Mouse (Mus musculus) intestine, embryonic 14.5 days (tissue): ENCODE data around the gene Atr. TPM values are rescaled to one million over a fixed set of nuclear protein-coding genes. Genes with fewer than 3 reads are reported as not detected.

Experiments
- ATAC-seq: fragments of 200-750 bp; cut with Nextera tagmentation; replicated peaks from 2 replicates; pipeline ENCODE4 v1.8.0; 2017; ENCODE audit warnings: low read depth, moderate number of reproducible peaks, moderate TSS enrichment, moderate library complexity; ENCODE audit not compliant: low FRiP score, low TSS enrichment
- DNase-seq: peaks from one replicate; pipeline ENCODE4 v3.0.0-alpha.2; 2018; ENCODE audit warnings: low spot score
- H3K27ac ChIP-seq: fragments of 300-500 bp; sonication (generic); 2 replicates; pipeline ENCODE4 v1.5.1; 2014; ENCODE audit warnings: low read depth, mild to moderate bottlenecking, control low read depth
- H3K27me3 ChIP-seq: fragments of 300-500 bp; sonication (generic); replicated peaks from 2 replicates; pipeline ENCODE4 v1.6.1; 2014; ENCODE audit warnings: low read length, control low read depth; ENCODE audit not compliant: control insufficient read depth, insufficient read depth
- H3K36me3 ChIP-seq: fragments of 300-500 bp; sonication (generic); 2 replicates; pipeline ENCODE4 v1.6.1; 2014; ENCODE audit warnings: low read length, control low read depth; ENCODE audit not compliant: control insufficient read depth, insufficient read depth
- H3K4me1 ChIP-seq: fragments of 300-500 bp; sonication (generic); replicated peaks from 2 replicates; pipeline ENCODE4 v1.6.1; 2014; ENCODE audit warnings: low read length, control low read depth, mixed read lengths; ENCODE audit not compliant: control insufficient read depth, insufficient read depth
- H3K4me2 ChIP-seq: fragments of 300-500 bp; sonication (generic); 2 replicates; pipeline ENCODE4 v1.6.1; 2014; ENCODE audit warnings: low read length
- H3K4me3 ChIP-seq: fragments of 300-500 bp; sonication (generic); 2 replicates; pipeline ENCODE4 v1.5.1; 2014; ENCODE audit warnings: low read depth, low read length, control low read depth, mixed read lengths
- H3K9ac ChIP-seq: fragments of 300-500 bp; sonication (generic); 2 replicates; pipeline ENCODE4 v1.6.1; 2014; ENCODE audit warnings: mild to moderate bottlenecking, low read length
- H3K9me3 ChIP-seq: fragments of 300-500 bp; sonication (generic); 2 replicates; pipeline ENCODE4 v1.6.1; 2016; ENCODE audit warnings: low read length, control low read depth; ENCODE audit not compliant: control insufficient read depth
- WGBS: fragments of 180-500 bp; shearing (Covaris S2); extraction: QIAGEN DNeasy Blood & Tissue Kit; methylation state at CpG from one replicate; pipeline ENCODE4 v1.1.7; 2014; 5-methylcytosine and 5-hydroxymethylcytosine counted together
- polyA plus RNA-seq: library from polyadenylated mRNA; unstranded; fragments of >200 nt; fragmentation: Nextera tagmentation; extraction: Ambion mirVana; gene quantifications from 2 replicates; pipeline ENCODE4 v1.2.1, GENCODE M21; 2014

Atr gene
- polyA plus RNA-seq, 1 experiment from 2014 or later = 20.5 TPM

DNA sequence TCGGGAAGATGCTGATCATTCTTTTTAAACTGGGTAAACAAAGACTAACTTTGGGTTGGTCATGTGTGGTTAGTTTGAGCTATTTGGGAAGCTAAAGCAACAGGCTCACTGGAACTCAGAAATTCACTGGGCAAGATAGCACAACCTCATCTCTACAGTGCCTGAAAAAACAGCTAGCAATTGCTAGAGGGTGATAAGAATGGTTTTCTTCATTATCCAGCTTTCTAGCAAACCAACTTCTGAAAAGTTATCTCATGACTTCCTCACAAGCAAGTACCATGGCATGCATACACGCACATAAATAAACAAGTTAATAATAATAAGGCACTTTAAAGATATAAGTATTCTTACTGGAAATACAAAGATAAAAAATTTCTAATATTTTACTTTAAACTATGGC is 120.9 kb downstream of the Atr start:
- WGBS = 86% methylated on average over 2 of the region's 2 CpGs
- Histone ChIP-seq H3K4me3 (no peak overlapping the region), H3K27me3 (no peaks in the 10 kb centered on the region), H3K4me2 (no peak overlapping the region), H3K27ac (no peak overlapping the region), H3K4me1 (no peaks in the 10 kb centered on the region), H3K9ac (no peak overlapping the region), H3K9me3 (no peaks in the 10 kb centered on the region), H3K36me3 (peaks cover 70% of the 10 kb centered on the region)
- ATAC-seq = no peak
- no peak for DNase-seq

GRCm38 (mm10) chr9:95979896-95980295 is 122.5 kb downstream of the Atr start:
- Histone ChIP-seq H3K9ac (no peak overlapping the region), H3K4me3 (no peak overlapping the region), H3K4me1 (no peaks in the 10 kb centered on the region), H3K9me3 (no peaks in the 10 kb centered on the region), H3K36me3 (peaks cover 69% of the 10 kb centered on the region), H3K27ac (no peak overlapping the region), H3K4me2 (no peak overlapping the region), H3K27me3 (no peaks in the 10 kb centered on the region)
- WGBS = 90% methylated on average over 6 of the region's 6 CpGs
- ATAC-seq = no peak
- no peak for DNase-seq

GRCm38 (mm10) chr9:95992255-95992654 is 134.9 kb downstream of the Atr start:
- no peak overlapping the region for H3K27ac ChIP-seq
- ATAC-seq (no peak), DNase-seq (no peak)
- H3K9me3 ChIP-seq = no peaks in the 10 kb centered on the region
- H3K4me1 ChIP-seq = no peaks in the 10 kb centered on the region
- H3K27me3 ChIP-seq = no peaks in the 10 kb centered on the region
- no peak overlapping the region for H3K9ac ChIP-seq
- H3K4me2 ChIP-seq = no peak overlapping the region
- peaks cover 71% of the 10 kb centered on the region for H3K36me3 ChIP-seq
- 98% methylated on average over 2 of the region's 2 CpGs for WGBS
- H3K4me3 ChIP-seq = no peak overlapping the region

Other genes starting within 250 kb of the Atr start
- gene Pcolce2, start 220.0 kb upstream of the Atr start, polyA plus RNA-seq = 0.69 and 1.1 TPM in 2 replicates
- gene Trpc1, start 107.2 kb upstream of the Atr start, polyA plus RNA-seq = 5.7 and 6.5 TPM in 2 replicates
- 25.7 and 26.1 TPM in 2 replicates for gene Pls1, start 12.3 kb upstream of the Atr start, polyA plus RNA-seq
- gene Xrn1, start 97.2 kb downstream of the Atr start, polyA plus RNA-seq = 19.4 and 22.0 TPM in 2 replicates